Mouse (Mus musculus) spleen, adult 2 months (tissue): ENCODE results near the gene Zfp750. TPM values are rescaled to one million over a fixed set of nuclear protein-coding genes. Genes with fewer than 3 reads are reported as not detected.

Experiments
- DNase-seq, 2 experiments: peaks; one replicate each; pipeline versions ENCODE4 v3.0.0 to v3.0.0-alpha.2; 2012 to 2021; ENCODE audit warnings: low spot score in 2 of 2, low read depth in 1 of 2
- H3K27ac ChIP-seq: fragments of 200-500 bp; 2 replicates; pipeline ENCODE4 v1.5.1; 2012; ENCODE audit warnings: low read length, inconsistent platforms; ENCODE audit not compliant: insufficient read depth
- H3K27me3 ChIP-seq: fragments of 200-500 bp; 2 replicates; pipeline ENCODE4 v1.6.1; 2012; ENCODE audit warnings: mild to moderate bottlenecking, moderate library complexity, low read length, inconsistent platforms; ENCODE audit not compliant: control insufficient read depth, insufficient read depth
- H3K36me3 ChIP-seq: fragments of 200-500 bp; 2 replicates; pipeline ENCODE4 v1.6.1; 2012; ENCODE audit warnings: mild to moderate bottlenecking, low read length, inconsistent platforms; ENCODE audit not compliant: control insufficient read depth, insufficient read depth
- H3K4me1 ChIP-seq: fragments of 200-500 bp; 2 replicates; pipeline ENCODE4 v1.6.1; 2011; ENCODE audit warnings: inconsistent platforms; ENCODE audit not compliant: control insufficient read depth, insufficient read depth, insufficient read length
- H3K4me3 ChIP-seq: fragments of 200-500 bp; 2 replicates; pipeline ENCODE4 v1.5.1; 2011; ENCODE audit warnings: mild to moderate bottlenecking, inconsistent platforms; ENCODE audit not compliant: insufficient read depth, insufficient read length; ENCODE audit errors: extremely low read depth
- CTCF ChIP-seq: fragments of 200-500 bp; IDR thresholded peaks from 2 replicates; pipeline ENCODE4 v1.5.1; 2011; ENCODE audit warnings: mild to moderate bottlenecking, inconsistent platforms; ENCODE audit not compliant: insufficient read depth, insufficient read length, insufficient replicate concordance; ENCODE audit errors: extremely low read depth
- POLR2A ChIP-seq: fragments of 200-500 bp; IDR thresholded peaks from 2 replicates; pipeline ENCODE4 v1.6.1; 2011; ENCODE audit warnings: low read depth, low read length, inconsistent platforms
- WGBS: fragments of 180-500 bp; shearing (Covaris S2); methylation state at CpG from one replicate; pipeline ENCODE4 v1.1.7; 2018; 5-methylcytosine and 5-hydroxymethylcytosine counted together
- polyA plus RNA-seq: library from polyadenylated mRNA; depleted of rRNA; stranded (reverse); fragments of >200 nt; gene quantifications from 2 replicates; pipeline ENCODE4 v1.2.3, GENCODE M21; 2012

Gene Zfp750
- polyA plus RNA-seq, 1 experiment = 0.11 TPM

GRCm38 (mm10) chr11:121556727-121557126 is 37.6 kb upstream of the Zfp750 start:
- Histone ChIP-seq H3K4me1 (peaks cover 17% of the 10 kb centered on the region; the same call in 1 of the 2 replicates), H3K27me3 (no peaks in the 10 kb centered on the region), H3K4me3 (no peak overlapping the region), H3K27ac (no peak overlapping the region), H3K36me3 (no peaks in the 10 kb centered on the region; the same call in 1 of the 2 replicates)
- WGBS = 78% methylated on average over 1 of the region's 1 CpGs
- DNase-seq = no peak
- TF ChIP-seq POLR2A (no peak), CTCF (no peak)

GRCm38 (mm10) chr11:121553458-121553857 is 34.3 kb upstream of the Zfp750 start:
- no peaks in the 10 kb centered on the region for H3K27me3 ChIP-seq
- no peak overlapping the region for H3K4me3 ChIP-seq
- WGBS = 90% methylated on average over 3 of the region's 3 CpGs
- no peaks in the 10 kb centered on the region for H3K36me3 ChIP-seq
- no peak for TF ChIP-seq POLR2A
- no peak for TF ChIP-seq CTCF
- DNase-seq = no peak
- no peak overlapping the region for H3K27ac ChIP-seq
- H3K4me1 ChIP-seq = peaks cover 13% of the 10 kb centered on the region; the same call in 1 of the 2 replicates

- TF ChIP-seq CTCF (no peak), POLR2A (no peak)
- no peak for DNase-seq
Measured at GRCm38 (mm10) chr11:121552846-121553457, 33.8 kb upstream of the Zfp750 start.

GRCm38 (mm10) chr11:121552167-121552566 is 33.0 kb upstream of the Zfp750 start:
- DNase-seq = no peak
- TF ChIP-seq CTCF (no peak), POLR2A (no peak)
- H3K36me3 ChIP-seq = no peaks in the 10 kb centered on the region
- H3K4me3 ChIP-seq = no peak overlapping the region
- H3K27ac ChIP-seq = no peak overlapping the region
- H3K27me3 ChIP-seq = no peaks in the 10 kb centered on the region
- peaks cover 12% of the 10 kb centered on the region; the same call in 1 of the 2 replicates for H3K4me1 ChIP-seq
- WGBS = 47% methylated on average over 4 of the region's 4 CpGs

More at GRCm38 (mm10) chr11:121552846-121553457, 33.8 kb upstream of the Zfp750 start:
- Histone ChIP-seq H3K4me1 (peaks cover 12% of the 10 kb centered on the region; the same call in 1 of the 2 replicates), H3K27ac (no peak overlapping the region), H3K36me3 (no peaks in the 10 kb centered on the region), H3K27me3 (no peaks in the 10 kb centered on the region), H3K4me3 (no peak overlapping the region)
- 84% methylated on average over 7 of the region's 7 CpGs for WGBS

DNA sequence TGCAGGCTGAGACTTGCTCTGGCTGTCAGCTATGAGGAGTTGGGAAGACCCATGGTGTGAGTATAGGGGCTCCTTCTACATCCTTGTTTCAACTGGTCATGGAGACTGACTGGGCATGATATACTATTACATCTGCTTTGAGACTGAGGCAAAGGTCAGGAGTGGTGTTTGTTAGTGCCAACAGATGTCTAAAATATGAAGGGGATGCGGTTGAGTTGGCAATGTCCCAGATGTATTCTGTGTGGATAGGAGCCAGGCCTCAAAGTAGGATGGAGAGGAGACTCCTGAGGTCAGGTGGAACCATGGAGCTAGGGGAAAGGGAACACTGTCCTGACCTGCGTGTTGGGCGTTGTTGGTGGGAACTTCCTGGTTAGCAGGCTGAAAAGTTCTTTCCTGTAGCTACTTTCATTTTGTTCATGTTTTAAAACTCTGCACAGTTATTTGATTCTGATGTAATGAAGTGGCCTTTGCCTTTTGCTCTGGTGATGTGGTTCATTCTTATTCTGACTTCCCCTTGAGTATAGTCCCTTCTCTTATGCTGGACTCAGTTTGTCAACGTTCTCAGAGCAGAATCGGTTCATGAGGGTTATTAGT is 32.2 kb upstream of the Zfp750 start:
- no peak for TF ChIP-seq CTCF
- no peak for TF ChIP-seq POLR2A
- peaks cover 12% of the 10 kb centered on the region; the same call in 1 of the 2 replicates for H3K4me1 ChIP-seq

GRCm38 (mm10) chr11:121549843-121550647 is 30.9 kb upstream of the Zfp750 start:
- DNase-seq = no peak
- H3K27ac ChIP-seq = peak overlapping the region; percentile 19; the same call in 1 of the 2 replicates
- H3K4me3 ChIP-seq = no peak overlapping the region
- no peaks in the 10 kb centered on the region for H3K36me3 ChIP-seq
- TF ChIP-seq POLR2A (no peak), CTCF (no peak)
- no peaks in the 10 kb centered on the region for H3K27me3 ChIP-seq
- H3K4me1 ChIP-seq = peaks cover 12% of the 10 kb centered on the region; the same call in 1 of the 2 replicates
- WGBS = 71% methylated on average over 17 of the region's 17 CpGs

More for the DNA sequence above, 32.2 kb upstream of the Zfp750 start:
- WGBS = 31% methylated on average over 5 of the region's 5 CpGs
- Histone ChIP-seq H3K27ac (peak overlapping the region; percentile 19; the same call in 1 of the 2 replicates), H3K27me3 (no peaks in the 10 kb centered on the region), H3K36me3 (no peaks in the 10 kb centered on the region), H3K4me3 (no peak overlapping the region; the same call in 1 of the 2 replicates)
- DNase-seq = no peak
